Mouse (Mus musculus) adrenal gland (tissue): Measurements from ENCODE around the gene Ccdc74a.
"Not testable (repeated sequence)": the region's sequence is repeated elsewhere in the genome, so short reads cannot be mapped to it uniquely, and the experiment has no call there.

Source experiments
- intact Hi-C: fragments of 180-260 bp; cut with DNase I; formaldehyde crosslinking; loops from one replicate; pipeline ENCODE4 v1.15.1; 2025
- long read RNA-seq, 2 experiments: library from polyadenylated mRNA; unstranded; transcript quantifications; one replicate each; pipeline ENCODE4 v2.0.0; 2020; ENCODE audit warnings: borderline replicate concordance in 1 of 2; ENCODE audit not compliant: insufficient replicate concordance in 1 of 2

The Ccdc74a gene
- long read RNA-seq, experiment 1, result 0 reads
- long read RNA-seq, experiment 2, partial matches to known transcripts, result 0 of 1 reads
- long read RNA-seq, experiment 2, other reads (novel, unspliced or antisense), result 0 of 1 reads

- intact Hi-C loops, result loop anchor here (10.0 kb wide), 1 partner anchor 78 kb away; no protein-coding TSS in a partner anchor
Observed at GRCm38 (mm10) chr16:17646310-17647114, at the start of gene Ccdc74a. TSS of gene Ccdc74a (plus strand) at chr16:17646470.

GRCm38 (mm10) chr16:17600944-17601562, 45.2 kb upstream of the Ccdc74a start:
- intact Hi-C loops, result loop anchor here (5.0 kb wide), 1 partner anchor 44 kb away; no protein-coding TSS in a partner anchor

- intact Hi-C loops, result loop anchor here (5.0 kb wide), 1 partner anchor 48 kb away; no protein-coding TSS in a partner anchor
Observed at GRCm38 (mm10) chr16:17604941-17605340, 41.3 kb upstream of the Ccdc74a start.

GRCm38 (mm10) chr16:17605684-17606083, 40.6 kb upstream of the Ccdc74a start:
- intact Hi-C loops, result no loop called here

- intact Hi-C loops, result no loop called here
Observed at GRCm38 (mm10) chr16:17611383-17611782, 34.9 kb upstream of the Ccdc74a start.

GRCm38 (mm10) chr16:17614740-17615139, 31.5 kb upstream of the Ccdc74a start:
- intact Hi-C loops, result not testable (repeated sequence)

- intact Hi-C loops, result loop anchor here (2.0 kb wide), 1 partner anchor 57 kb away; no protein-coding TSS in a partner anchor
Observed at GRCm38 (mm10) chr16:17616212-17616611, 30.1 kb upstream of the Ccdc74a start.

GRCm38 (mm10) chr16:17617922-17618565, 28.2 kb upstream of the Ccdc74a start:
- intact Hi-C loops, result loop anchor here (2.0 kb wide), 1 partner anchor 59 kb away; no protein-coding TSS in a partner anchor

GRCm38 (mm10) chr16:17619198-17620105, 26.8 kb upstream of the Ccdc74a start, which contains the start of gene Smpd4:
TSS of gene Smpd4 (plus strand) at chr16:17619354.
- intact Hi-C loops, result no loop called here

- intact Hi-C loops, result no loop called here
Observed at GRCm38 (mm10) chr16:17621936-17622335, 24.3 kb upstream of the Ccdc74a start.

GRCm38 (mm10) chr16:17625488-17626268, 20.6 kb upstream of the Ccdc74a start:
- intact Hi-C loops, result no loop called here

GRCm38 (mm10) chr16:17626269-17626555, 20.1 kb upstream of the Ccdc74a start:
- intact Hi-C loops, result no loop called here

GRCm38 (mm10) chr16:17632580-17632979, 13.7 kb upstream of the Ccdc74a start:
- intact Hi-C loops, result no loop called here

- intact Hi-C loops, result no loop called here
Observed at GRCm38 (mm10) chr16:17633481-17634181, 12.6 kb upstream of the Ccdc74a start.

- intact Hi-C loops, result no loop called here
Observed at GRCm38 (mm10) chr16:17636904-17637303, 9.4 kb upstream of the Ccdc74a start.

GRCm38 (mm10) chr16:17637610-17638009, 8.7 kb upstream of the Ccdc74a start:
- intact Hi-C loops, result no loop called here

GRCm38 (mm10) chr16:17638036-17638628, 8.1 kb upstream of the Ccdc74a start:
- intact Hi-C loops, result no loop called here

GRCm38 (mm10) chr16:17639081-17639480, 7.2 kb upstream of the Ccdc74a start:
- intact Hi-C loops, result no loop called here

GRCm38 (mm10) chr16:17639951-17640350, 6.3 kb upstream of the Ccdc74a start:
- intact Hi-C loops, result loop anchor here (10.0 kb wide), 1 partner anchor 85 kb away; no protein-coding TSS in a partner anchor
